Mouse (Mus musculus): ENCODE measurements at regions not wholly inside any gene's neighbourhood (a gene's known extent, or its start where the extent isn't known, plus 50 kb on each side); places are given as distances from the start of the nearest gene placed in this dataset.

GRCm38 (mm10) chr16:92995993-92996350, 170.0 kb upstream of the Runx1 start:
- DNase-seq (ENCODE audit: low spot score in 2 of 2) = no peak
- Histone ChIP-seq H3K27ac (no peak overlapping the region), H3K4me3 (no peak overlapping the region)
- TF ChIP-seq CTCF (conservative IDR thresholded peaks at IDR 0.05) = no peak

GRCm38 (mm10) chr16:92995132-92995992, 169.4 kb upstream of the Runx1 start:
- DNase-seq (ENCODE audit: low spot score in 2 of 2) = no peak
- H3K4me3 ChIP-seq = no peak overlapping the region
- no peak for TF ChIP-seq CTCF (conservative IDR thresholded peaks at IDR 0.05)
- no peak overlapping the region for H3K27ac ChIP-seq

- no peak for DNase-seq (ENCODE audit: low spot score in 2 of 2)
- Histone ChIP-seq H3K27ac (no peak overlapping the region), H3K4me3 (no peak overlapping the region)
- no peak for TF ChIP-seq CTCF (conservative IDR thresholded peaks at IDR 0.05)
Observed at GRCm38 (mm10) chr16:92992876-92993275, 166.9 kb upstream of the Runx1 start.

- DNase-seq (ENCODE audit: low spot score in 2 of 2) = peak; percentile 17 to 29
- TF ChIP-seq CTCF (conservative IDR thresholded peaks at IDR 0.05) = no peak
- H3K27ac ChIP-seq = no peak overlapping the region; the same call in 1 of the 2 replicates
- no peak overlapping the region for H3K4me3 ChIP-seq
Observed at GRCm38 (mm10) chr16:92991405-92991804, 165.5 kb upstream of the Runx1 start.

- Histone ChIP-seq H3K4me3 (no peak overlapping the region), H3K27ac (no peak overlapping the region)
- DNase-seq (ENCODE audit: low spot score in 2 of 2) = no peak
- no peak for TF ChIP-seq CTCF (conservative IDR thresholded peaks at IDR 0.05)
Observed at GRCm38 (mm10) chr16:92988416-92988815, 162.5 kb upstream of the Runx1 start.

GRCm38 (mm10) chr16:92988000-92988399, 162.1 kb upstream of the Runx1 start:
- DNase-seq (ENCODE audit: low spot score in 2 of 2) = no peak
- H3K4me3 ChIP-seq = no peak overlapping the region
- TF ChIP-seq CTCF (conservative IDR thresholded peaks at IDR 0.05) = peak; percentile 52
- H3K27ac ChIP-seq = no peak overlapping the region

- Histone ChIP-seq H3K4me3 (no peak overlapping the region), H3K27ac (no peak overlapping the region)
- DNase-seq (ENCODE audit: low spot score in 2 of 2) = no peak
- TF ChIP-seq CTCF (conservative IDR thresholded peaks at IDR 0.05) = no peak
Observed at GRCm38 (mm10) chr16:92985768-92986167, 159.8 kb upstream of the Runx1 start.

GRCm38 (mm10) chr16:92982934-92983333, 157.0 kb upstream of the Runx1 start:
- Histone ChIP-seq H3K27ac (no peak overlapping the region), H3K4me3 (no peak overlapping the region)
- TF ChIP-seq CTCF (conservative IDR thresholded peaks at IDR 0.05) = no peak
- DNase-seq (ENCODE audit: low spot score in 2 of 2) = no peak

GRCm38 (mm10) chr16:92979620-92980330, 153.8 kb upstream of the Runx1 start:
- Histone ChIP-seq H3K4me3 (no peak overlapping the region), H3K27ac (no peak overlapping the region)
- no peak for TF ChIP-seq CTCF (conservative IDR thresholded peaks at IDR 0.05)
- DNase-seq (ENCODE audit: low spot score in 2 of 2) = no peak

- Histone ChIP-seq H3K4me3 (no peak overlapping the region), H3K27ac (no peak overlapping the region)
- DNase-seq (ENCODE audit: low spot score in 2 of 2) = no peak
- no peak for TF ChIP-seq CTCF (conservative IDR thresholded peaks at IDR 0.05)
Observed at GRCm38 (mm10) chr16:92976097-92976496, 150.1 kb upstream of the Runx1 start.

GRCm38 (mm10) chr16:92975090-92975489, 149.1 kb upstream of the Runx1 start:
- DNase-seq (ENCODE audit: low spot score in 2 of 2) = no peak
- no peak for TF ChIP-seq CTCF (conservative IDR thresholded peaks at IDR 0.05)
- Histone ChIP-seq H3K27ac (no peak overlapping the region), H3K4me3 (no peak overlapping the region)

- no peak for DNase-seq (ENCODE audit: low spot score in 2 of 2)
- Histone ChIP-seq H3K27ac (no peak overlapping the region), H3K4me3 (no peak overlapping the region)
- TF ChIP-seq CTCF (conservative IDR thresholded peaks at IDR 0.05) = no peak
Observed at GRCm38 (mm10) chr16:92972681-92973080, 146.7 kb upstream of the Runx1 start.

- Histone ChIP-seq H3K27ac (no peak overlapping the region), H3K4me3 (no peak overlapping the region)
- no peak for DNase-seq (ENCODE audit: low spot score in 2 of 2)
- TF ChIP-seq CTCF (conservative IDR thresholded peaks at IDR 0.05) = no peak
Observed at GRCm38 (mm10) chr16:92971956-92972355, 146.0 kb upstream of the Runx1 start.

- Histone ChIP-seq H3K4me3 (no peak overlapping the region), H3K27ac (no peak overlapping the region)
- no peak for TF ChIP-seq CTCF (conservative IDR thresholded peaks at IDR 0.05)
- DNase-seq (ENCODE audit: low spot score in 2 of 2) = no peak
Observed at GRCm38 (mm10) chr16:92970587-92970986, 144.6 kb upstream of the Runx1 start.

Data from layer of hippocampus, adult 2 months (tissue).